ENCODE assay signal across 15 mouse cellular contexts in the genomic region with DNA sequence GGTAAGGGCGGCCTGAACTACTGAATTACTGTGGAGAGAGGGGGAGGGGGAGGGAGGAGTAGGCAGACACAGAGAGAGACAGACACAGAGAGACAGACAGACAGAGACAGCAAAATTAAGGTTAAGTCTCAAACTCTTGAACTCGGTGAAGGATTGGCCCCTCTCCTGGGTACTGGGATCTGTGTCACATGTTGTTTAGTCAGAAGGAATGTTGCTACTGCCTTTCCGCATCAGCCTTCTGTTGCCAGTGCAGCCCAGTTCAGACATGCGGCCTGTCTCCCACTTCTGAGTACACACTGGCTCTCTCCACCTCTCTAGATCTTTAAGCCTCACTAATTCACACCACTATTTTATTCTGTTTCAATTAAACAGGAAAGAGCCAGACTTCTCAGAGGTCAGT.
"Had no signal": no experiment of that assay in that cellular context is flagged by ENCODE, and none has a peak within 500 bp of the region (broad histone marks: within the 10 kb centered on the region; RNA-seq: fewer than 3 reads in every experiment).

No protein-coding gene starts in this region.

- H3K4me1 ChIP-seq: midbrain, embryonic 15.5 days; neural tube, embryonic 12.5 days; stomach, embryonic 15.5 days had no signal

- H3K9me3 ChIP-seq: limb, embryonic 13.5 days; liver, embryonic 15.5 days; midbrain, embryonic 15.5 days; neural tube, embryonic 12.5 days; stomach, embryonic 15.5 days had no signal

- DNase-seq: kidney, adult 8-10 months; kidney, postnatal 4 days; lung, adult 2 months; lung, postnatal 36 days; thymus, adult 2 months; thymus, postnatal 25 days had no signal

- ATAC-seq: intestine, postnatal 0 days; midbrain, embryonic 15.5 days had no signal

- H3K4me3 ChIP-seq: layer of hippocampus, adult 2 months; limb, embryonic 13.5 days; liver, embryonic 15.5 days; midbrain, embryonic 15.5 days; neural tube, embryonic 12.5 days; stomach, embryonic 15.5 days had no signal

- H3K27ac ChIP-seq: kidney, postnatal 0 days; layer of hippocampus, adult 2 months; limb, embryonic 13.5 days; liver, embryonic 15.5 days; midbrain, embryonic 15.5 days; neural tube, embryonic 12.5 days; stomach, embryonic 15.5 days had no signal

- H3K27me3 ChIP-seq: limb, embryonic 13.5 days; liver, embryonic 15.5 days; midbrain, embryonic 15.5 days; neural tube, embryonic 12.5 days; stomach, embryonic 15.5 days had no signal

- H3K4me2 ChIP-seq: limb, embryonic 13.5 days; liver, embryonic 11.5 days; liver, embryonic 15.5 days; midbrain, embryonic 15.5 days; neural tube, embryonic 12.5 days; stomach, embryonic 15.5 days had no signal

- H3K9ac ChIP-seq: limb, embryonic 13.5 days; liver, embryonic 15.5 days; midbrain, embryonic 15.5 days; neural tube, embryonic 12.5 days; stomach, embryonic 15.5 days had no signal
